Mouse (Mus musculus) kidney, embryonic 15.5 days (tissue): ENCODE measurements around the gene Lsm14a. TPM values are rescaled to one million over a fixed set of nuclear protein-coding genes. Genes with fewer than 3 reads are reported as not detected.
"Not testable (repeated sequence)": the region's sequence is repeated elsewhere in the genome, so short reads cannot be mapped to it uniquely, and the experiment has no call there.

Source experiments
- ATAC-seq: fragments of 200-750 bp; cut with Nextera tagmentation; replicated peaks from 2 replicates; pipeline ENCODE4 v1.8.0; 2017; ENCODE audit warnings: moderate TSS enrichment; ENCODE audit not compliant: low FRiP score
- H3K27ac ChIP-seq: fragments of 300-500 bp; sonication (generic); 2 replicates; pipeline ENCODE4 v1.5.1; 2015; ENCODE audit warnings: mild to moderate bottlenecking, inconsistent platforms
- H3K27me3 ChIP-seq: fragments of 300-500 bp; sonication (generic); 2 replicates; pipeline ENCODE4 v1.6.1; 2015; ENCODE audit warnings: inconsistent platforms
- H3K36me3 ChIP-seq: fragments of 300-500 bp; sonication (generic); 2 replicates; pipeline ENCODE4 v1.6.1; 2015; ENCODE audit warnings: inconsistent platforms
- H3K4me1 ChIP-seq: fragments of 300-500 bp; sonication (generic); 2 replicates; pipeline ENCODE4 v1.6.1; 2015; ENCODE audit warnings: inconsistent platforms
- H3K4me2 ChIP-seq: fragments of 300-500 bp; sonication (generic); 2 replicates; pipeline ENCODE4 v1.6.1; 2015; ENCODE audit warnings: moderate library complexity, mild to moderate bottlenecking, inconsistent platforms
- H3K4me3 ChIP-seq: fragments of 300-500 bp; sonication (generic); replicated peaks from 2 replicates; pipeline ENCODE4 v1.5.1; 2015; ENCODE audit warnings: mild to moderate bottlenecking, inconsistent platforms
- H3K9ac ChIP-seq: fragments of 300-500 bp; sonication (generic); 2 replicates; pipeline ENCODE4 v1.6.1; 2015; ENCODE audit warnings: mild to moderate bottlenecking, inconsistent platforms
- H3K9me3 ChIP-seq: fragments of 300-500 bp; sonication (generic); replicated peaks from 2 replicates; pipeline ENCODE4 v1.6.1; 2016; ENCODE audit warnings: inconsistent platforms
- WGBS: fragments of 180-500 bp; shearing (Covaris S2); methylation state at CpG from one replicate; pipeline ENCODE4 v1.1.7; 2015; ENCODE audit warnings: mixed read lengths; 5-methylcytosine and 5-hydroxymethylcytosine counted together
- polyA plus RNA-seq: library from polyadenylated mRNA; unstranded; fragments of >200 nt; fragmentation: Nextera tagmentation; extraction: Ambion mirVana; gene quantifications from 2 replicates; pipeline ENCODE4 v1.2.1, GENCODE M21; 2015

The Lsm14a gene
- polyA plus RNA-seq, 1 experiment from 2014 or later: 90.0 TPM

GRCm38 (mm10) chr7:34351997-34352396 lies 41.1 kb downstream of the Lsm14a start:
- Histone ChIP-seq H3K36me3 (peaks cover 99% of the 10 kb centered on the region), H3K27ac (no peak overlapping the region), H3K27me3 (no peaks in the 10 kb centered on the region), H3K9me3 (no peaks in the 10 kb centered on the region), H3K4me1 (no peaks in the 10 kb centered on the region), H3K4me2 (no peak overlapping the region), H3K4me3 (no peak overlapping the region), H3K9ac (no peak overlapping the region)
- WGBS: 94% methylated on average over 1 of the region's 1 CpGs
- ATAC-seq: no peak

- no peaks in the 10 kb centered on the region for H3K4me1 ChIP-seq
- no peaks in the 10 kb centered on the region for H3K9me3 ChIP-seq
- H3K36me3 ChIP-seq: peaks cover 99% of the 10 kb centered on the region
- 94% methylated on average over 5 of the region's 5 CpGs for WGBS
- no peaks in the 10 kb centered on the region for H3K27me3 ChIP-seq
- H3K9ac ChIP-seq: no peak overlapping the region
- no peak overlapping the region for H3K27ac ChIP-seq
- no peak overlapping the region for H3K4me3 ChIP-seq
- ATAC-seq: no peak
- H3K4me2 ChIP-seq: no peak overlapping the region
These were observed 42.9 kb downstream of the Lsm14a start for GRCm38 (mm10) chr7:34350166-34350565.

GRCm38 (mm10) chr7:34348011-34348410 lies 45.1 kb downstream of the Lsm14a start:
- no peak overlapping the region for H3K27ac ChIP-seq
- H3K4me1 ChIP-seq: no peaks in the 10 kb centered on the region
- no peak overlapping the region for H3K4me2 ChIP-seq
- H3K36me3 ChIP-seq: peaks cover 98% of the 10 kb centered on the region
- H3K4me3 ChIP-seq: no peak overlapping the region
- no peak for ATAC-seq
- WGBS: 91% methylated on average over 1 of the region's 1 CpGs
- H3K9ac ChIP-seq: no peak overlapping the region
- H3K27me3 ChIP-seq: no peaks in the 10 kb centered on the region
- H3K9me3 ChIP-seq: no peaks in the 10 kb centered on the region

GRCm38 (mm10) chr7:34347041-34347440 lies 46.1 kb downstream of the Lsm14a start:
- ATAC-seq: no peak
- Histone ChIP-seq H3K9me3 (no peaks in the 10 kb centered on the region), H3K4me3 (no peak overlapping the region), H3K4me1 (no peaks in the 10 kb centered on the region), H3K9ac (no peak overlapping the region), H3K27me3 (no peaks in the 10 kb centered on the region), H3K36me3 (peaks cover 98% of the 10 kb centered on the region), H3K27ac (no peak overlapping the region), H3K4me2 (no peak overlapping the region)
- 92% methylated on average over 3 of the region's 3 CpGs for WGBS

GRCm38 (mm10) chr7:34346505-34346904 lies 46.6 kb downstream of the Lsm14a start:
- ATAC-seq: no peak
- no peak overlapping the region for H3K9ac ChIP-seq
- H3K4me3 ChIP-seq: no peak overlapping the region
- 92% methylated on average over 4 of the region's 4 CpGs for WGBS
- H3K9me3 ChIP-seq: no peaks in the 10 kb centered on the region
- H3K27ac ChIP-seq: no peak overlapping the region
- H3K36me3 ChIP-seq: peaks cover 98% of the 10 kb centered on the region
- H3K27me3 ChIP-seq: no peaks in the 10 kb centered on the region
- no peaks in the 10 kb centered on the region for H3K4me1 ChIP-seq
- H3K4me2 ChIP-seq: no peak overlapping the region

GRCm38 (mm10) chr7:34342040-34342793 lies 50.9 kb downstream of the Lsm14a start:
- H3K4me3 ChIP-seq: no peak overlapping the region
- WGBS: 70% methylated on average over 10 of the region's 10 CpGs
- no peak overlapping the region for H3K4me2 ChIP-seq
- H3K9me3 ChIP-seq: no peaks in the 10 kb centered on the region
- 0 out of 2 replicates have a peak, but pooled peaks cover 11% of the 10 kb centered on the region for H3K4me1 ChIP-seq
- peaks cover 77% of the 10 kb centered on the region for H3K36me3 ChIP-seq
- no peak overlapping the region for H3K27ac ChIP-seq
- ATAC-seq: no peak
- H3K27me3 ChIP-seq: no peaks in the 10 kb centered on the region
- H3K9ac ChIP-seq: no peak overlapping the region

GRCm38 (mm10) chr7:34340841-34341240 lies 52.3 kb downstream of the Lsm14a start:
- Histone ChIP-seq H3K4me1 (0 out of 2 replicates have a peak, but pooled peaks cover 11% of the 10 kb centered on the region), H3K27ac (no peak overlapping the region), H3K4me2 (no peak overlapping the region), H3K9ac (no peak overlapping the region), H3K4me3 (no peak overlapping the region), H3K9me3 (0 out of 2 replicates have a peak, but pooled peaks cover 5% of the 10 kb centered on the region), H3K36me3 (peaks cover 64% of the 10 kb centered on the region), H3K27me3 (no peaks in the 10 kb centered on the region)
- 90% methylated on average over 5 of the region's 5 CpGs for WGBS
- ATAC-seq: no peak

GRCm38 (mm10) chr7:34339164-34339489 lies 54.0 kb downstream of the Lsm14a start:
- no peak overlapping the region for H3K9ac ChIP-seq
- peaks cover 48% of the 10 kb centered on the region for H3K36me3 ChIP-seq
- H3K4me1 ChIP-seq: 0 out of 2 replicates have a peak, but pooled peaks cover 11% of the 10 kb centered on the region
- WGBS: 74% methylated on average over 5 of the region's 5 CpGs
- H3K4me3 ChIP-seq: no peak overlapping the region
- H3K27ac ChIP-seq: 0 out of 2 replicates have a peak overlapping the region, but pooled peaks have one; percentile 20
- no peaks in the 10 kb centered on the region for H3K27me3 ChIP-seq
- H3K4me2 ChIP-seq: no peak overlapping the region
- no peak for ATAC-seq
- 0 out of 2 replicates have a peak, but pooled peaks cover 5% of the 10 kb centered on the region for H3K9me3 ChIP-seq

GRCm38 (mm10) chr7:34338445-34339163 lies 54.5 kb downstream of the Lsm14a start:
- H3K9me3 ChIP-seq: 0 out of 2 replicates have a peak, but pooled peaks cover 5% of the 10 kb centered on the region
- no peak overlapping the region for H3K4me3 ChIP-seq
- H3K4me1 ChIP-seq: 0 out of 2 replicates have a peak, but pooled peaks cover 11% of the 10 kb centered on the region
- no peak overlapping the region for H3K4me2 ChIP-seq
- ATAC-seq: peak; percentile 69
- peaks cover 43% of the 10 kb centered on the region for H3K36me3 ChIP-seq
- no peak overlapping the region for H3K9ac ChIP-seq
- H3K27ac ChIP-seq: peak overlapping the region; percentile 41; the same call in 1 of the 2 replicates
- no peaks in the 10 kb centered on the region for H3K27me3 ChIP-seq
- 45% methylated on average over 9 of the region's 9 CpGs for WGBS

- WGBS: 87% methylated on average over 2 of the region's 2 CpGs
These were observed 55.8 kb downstream of the Lsm14a start for GRCm38 (mm10) chr7:34337268-34337667.

GRCm38 (mm10) chr7:34336545-34336944 lies 56.6 kb downstream of the Lsm14a start:
- Histone ChIP-seq H3K4me1 (0 out of 2 replicates have a peak, but pooled peaks cover 11% of the 10 kb centered on the region), H3K36me3 (peaks cover 23% of the 10 kb centered on the region)
- not testable (repeated sequence) for H3K27me3 ChIP-seq, H3K9ac ChIP-seq, H3K9me3 ChIP-seq, H3K27ac ChIP-seq, ATAC-seq, H3K4me2 ChIP-seq, H3K4me3 ChIP-seq
- 76% methylated on average over 1 of the region's 1 CpGs for WGBS

More at GRCm38 (mm10) chr7:34337268-34337667, 55.8 kb downstream of the Lsm14a start:
- Histone ChIP-seq H3K9me3 (0 out of 2 replicates have a peak, but pooled peaks cover 5% of the 10 kb centered on the region), H3K36me3 (peaks cover 30% of the 10 kb centered on the region), H3K4me3 (no peak overlapping the region), H3K9ac (no peak overlapping the region), H3K4me1 (0 out of 2 replicates have a peak, but pooled peaks cover 11% of the 10 kb centered on the region), H3K4me2 (no peak overlapping the region), H3K27ac (no peak overlapping the region), H3K27me3 (no peaks in the 10 kb centered on the region)
- no peak for ATAC-seq

- no peak for ATAC-seq
- WGBS: 57% methylated on average over 3 of the region's 3 CpGs
These were observed 65.6 kb downstream of the Lsm14a start for GRCm38 (mm10) chr7:34327493-34327892.

More at GRCm38 (mm10) chr7:34327493-34327892, 65.6 kb downstream of the Lsm14a start:
- Histone ChIP-seq H3K36me3 (no peaks in the 10 kb centered on the region), H3K9ac (no peak overlapping the region), H3K27ac (no peak overlapping the region), H3K4me3 (no peak overlapping the region), H3K4me1 (no peaks in the 10 kb centered on the region), H3K4me2 (no peak overlapping the region), H3K9me3 (0 out of 2 replicates have a peak, but pooled peaks cover 4% of the 10 kb centered on the region), H3K27me3 (no peaks in the 10 kb centered on the region)
